Mouse (Mus musculus): Measurements from ENCODE around the gene Csnk2b.

GRCm38 (mm10) chr17:35121871-35122303 lies at the start of gene Csnk2b:
- TF ChIP-seq CTCF (IDR thresholded peaks at IDR 0.05; ENCODE audit: borderline replicate concordance, control insufficient read depth, extremely low read depth, insufficient read depth, low read length, poor library complexity) = no peak
- TF ChIP-seq POLR2A (IDR thresholded peaks at IDR 0.05; ENCODE audit: control insufficient read depth, extremely low read depth, insufficient read depth, low read length, poor library complexity) = no peak
